Mouse (Mus musculus) embryo, embryonic 11.5 days (tissue): ENCODE results near the gene Arrb1.
A peak's percentile ranks its signal among the peaks of the same experiment; 100 is the strongest.

Experiments
- DNase-seq: peaks from one replicate; pipeline ENCODE4 v3.0.0-alpha.2; 2012; ENCODE audit warnings: low read depth, low spot score

The Arrb1 gene

DNA sequence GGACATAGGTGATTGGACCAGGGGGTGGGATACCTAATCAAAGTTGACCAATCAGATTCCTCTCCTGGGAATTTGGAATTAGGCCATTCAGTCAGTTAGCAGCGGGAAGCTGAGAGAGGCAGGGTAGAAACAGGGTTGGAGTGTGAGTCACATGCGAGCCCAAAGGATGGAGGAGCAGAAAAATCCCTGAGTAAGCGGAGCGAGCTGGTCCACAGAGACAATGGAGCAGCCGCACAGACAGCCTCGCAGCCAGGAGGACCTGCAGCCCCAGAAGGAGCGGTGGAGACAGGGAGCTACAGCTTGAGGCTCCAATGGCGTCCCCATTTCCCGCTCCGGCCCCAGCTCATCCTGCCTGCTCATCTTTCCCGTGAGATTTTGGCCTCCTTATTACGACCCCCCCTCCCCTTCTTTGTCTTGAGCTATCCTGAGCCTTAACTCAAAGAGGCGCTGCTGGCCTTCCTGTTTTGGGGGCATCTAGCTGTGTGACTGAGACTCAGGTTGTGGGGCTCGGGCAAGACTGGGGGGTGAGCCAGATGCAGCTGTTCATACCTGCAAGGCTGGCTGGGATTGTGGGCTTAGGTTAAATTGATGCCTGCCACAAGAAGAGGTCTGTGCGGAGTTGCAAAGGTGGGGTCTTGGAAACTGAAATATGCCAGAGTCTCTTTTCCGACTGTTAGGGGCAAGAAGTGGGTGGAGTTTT, 44.4 kb downstream of the Arrb1 start:
- no peak for DNase-seq

DNA sequence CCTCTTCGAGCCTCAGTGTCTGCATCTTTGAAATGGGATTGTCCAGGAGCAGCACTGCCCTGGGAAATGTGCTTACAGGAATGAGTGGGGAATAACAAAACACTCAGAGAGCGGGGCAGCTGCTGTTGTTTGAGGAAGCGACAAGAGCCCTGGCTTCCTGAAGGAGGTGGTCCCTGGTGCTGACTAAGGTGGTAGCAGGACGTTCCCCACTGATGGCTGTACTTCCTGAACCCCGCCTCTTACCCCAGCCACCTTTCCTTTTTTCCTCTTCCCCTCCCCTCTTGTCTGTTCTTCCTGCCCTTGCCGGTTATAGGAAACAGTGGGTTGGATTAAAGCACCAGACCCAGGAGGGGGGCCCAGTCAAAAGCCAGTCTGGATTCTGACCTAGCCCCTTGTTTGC, 45.0 kb downstream of the Arrb1 start:
- no peak for DNase-seq

DNA sequence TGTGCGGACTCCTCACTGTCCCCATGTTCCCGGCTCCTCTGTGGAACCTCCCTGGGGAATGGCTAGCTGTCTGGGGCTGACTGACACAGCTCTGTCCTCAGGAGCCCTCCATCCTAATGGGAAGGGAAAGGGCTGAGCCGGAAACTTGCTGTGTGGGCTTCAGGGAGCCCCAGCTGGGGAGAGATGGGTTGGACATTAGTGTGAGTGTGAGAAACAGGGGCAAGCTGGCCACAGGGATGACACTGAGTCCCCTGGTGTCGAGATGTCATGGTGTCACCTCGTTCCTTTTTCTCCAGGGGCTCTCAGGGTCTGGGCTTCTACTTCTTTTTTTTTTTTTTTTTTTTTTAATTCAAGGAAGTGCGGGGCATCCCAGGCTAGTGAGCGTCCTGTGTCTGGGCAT, 47.0 kb downstream of the Arrb1 start:
- no peak for DNase-seq

DNA sequence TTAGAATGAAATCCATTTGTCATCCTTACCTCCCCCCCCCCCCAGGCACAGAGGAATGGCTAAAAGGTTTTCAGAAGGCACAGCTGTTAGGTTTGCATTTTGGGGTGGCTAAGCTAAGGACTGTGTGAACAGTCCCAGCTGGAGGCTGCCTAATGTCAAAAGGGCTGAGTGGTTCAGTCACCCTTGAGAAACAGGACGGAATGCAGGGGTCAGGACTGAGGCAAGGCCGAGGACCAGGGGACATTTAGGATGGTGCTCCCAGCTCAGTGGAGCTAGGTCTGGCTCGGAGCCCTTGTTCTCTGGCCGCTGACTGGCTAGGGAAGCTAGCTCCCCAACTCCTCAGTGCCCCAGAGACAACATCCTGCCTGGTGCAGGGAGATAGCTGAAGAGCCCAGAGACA, 47.6 kb downstream of the Arrb1 start:
- DNase-seq = no peak

DNA sequence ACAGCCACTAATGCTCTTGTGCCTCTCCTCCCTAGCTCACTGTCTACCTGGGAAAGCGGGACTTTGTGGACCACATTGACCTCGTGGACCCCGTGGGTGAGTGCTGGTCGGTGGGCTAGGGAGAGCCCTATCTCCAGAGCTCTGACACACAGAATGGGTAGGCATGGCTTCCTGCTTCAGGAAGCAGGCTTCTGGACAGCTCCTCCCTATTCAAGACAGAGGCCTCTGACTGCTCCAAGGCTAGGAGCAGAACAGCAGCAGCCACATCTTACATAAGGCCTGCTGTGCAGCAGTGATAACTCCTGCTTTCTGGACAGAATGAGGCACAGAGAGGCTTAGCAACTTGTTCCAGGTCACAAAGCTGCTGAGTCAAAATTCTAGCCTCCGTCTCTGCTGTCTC, 48.4 kb downstream of the Arrb1 start:
- no peak for DNase-seq

DNA sequence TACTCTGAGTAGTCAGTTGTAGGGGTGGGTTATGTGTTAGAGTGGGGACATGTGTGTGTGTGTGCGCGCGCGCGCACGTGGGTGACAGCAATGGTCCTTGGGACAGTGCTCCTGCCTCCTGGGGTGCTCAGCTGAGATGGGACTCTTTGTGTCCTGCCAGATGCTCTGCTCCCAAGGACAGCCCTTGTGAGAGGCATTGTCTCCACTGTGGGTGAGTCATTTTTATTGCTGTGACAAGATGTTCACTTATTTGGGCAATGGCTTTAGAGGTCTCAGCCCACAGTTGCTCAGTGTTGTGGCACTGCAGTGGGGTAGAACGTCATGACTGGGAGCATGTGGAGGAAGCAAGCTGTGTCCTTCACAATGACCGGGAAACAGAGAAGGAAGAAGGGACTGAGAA, 50.7 kb downstream of the Arrb1 start:
- DNase-seq = no peak

DNA sequence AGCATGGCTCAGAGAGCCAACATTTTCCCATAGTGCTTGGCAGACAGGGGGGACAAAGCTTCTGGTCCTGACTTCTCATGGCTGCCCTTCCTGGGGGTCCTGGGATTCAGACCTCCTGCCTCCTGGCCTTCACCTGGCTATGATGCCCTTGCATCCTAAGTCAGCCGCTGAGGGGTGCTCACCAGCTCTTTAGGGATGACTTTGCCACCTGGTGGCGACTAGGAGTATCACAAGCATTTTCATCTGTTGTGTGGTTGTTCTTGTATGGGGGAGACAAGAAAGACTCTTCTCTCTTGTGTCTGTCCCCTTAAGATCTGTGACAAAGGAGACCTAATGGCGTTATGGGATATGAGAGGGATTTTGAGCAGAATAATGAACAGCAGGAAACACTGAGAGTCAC, 54.8 kb downstream of the Arrb1 start:
- peak; percentile 51 for DNase-seq

DNA sequence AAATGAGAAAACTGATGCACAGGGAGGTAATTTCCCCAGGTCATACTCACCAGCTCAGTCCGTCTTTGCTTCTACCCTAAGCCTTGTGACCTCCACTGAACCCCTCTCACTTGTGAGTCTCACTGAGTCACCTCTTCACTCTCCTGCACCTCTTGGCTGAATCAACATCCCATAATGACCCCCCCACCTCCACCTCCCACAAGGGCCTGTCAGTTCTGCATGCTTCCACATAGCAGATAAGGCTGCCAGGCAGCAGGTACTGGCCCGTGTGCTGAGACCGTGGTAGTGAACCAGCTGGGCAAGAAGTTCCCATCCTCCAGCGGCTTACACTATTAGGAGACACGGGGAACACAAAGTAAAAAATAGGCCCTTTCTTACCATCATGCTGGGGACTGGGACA, 55.4 kb downstream of the Arrb1 start:
- no peak for DNase-seq

DNA sequence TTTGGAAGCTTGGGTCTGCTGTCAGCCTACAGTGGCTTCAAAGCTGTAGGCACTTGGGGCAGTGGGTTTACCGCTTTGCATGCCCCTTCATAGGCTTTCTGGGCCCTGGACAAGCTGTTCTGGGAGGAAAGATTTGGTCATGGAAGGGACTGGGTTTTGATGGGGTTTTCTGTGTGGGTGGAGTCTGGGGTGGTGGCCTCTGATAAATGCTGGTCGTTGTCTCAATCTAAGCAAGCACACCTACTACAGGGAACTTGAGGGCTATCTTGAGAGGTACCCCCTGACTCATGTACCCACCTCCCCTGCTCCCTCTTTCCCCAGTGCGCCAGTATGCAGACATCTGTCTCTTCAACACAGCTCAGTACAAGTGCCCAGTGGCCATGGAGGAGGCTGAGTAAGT, 57.4 kb downstream of the Arrb1 start:
- no peak for DNase-seq

DNA sequence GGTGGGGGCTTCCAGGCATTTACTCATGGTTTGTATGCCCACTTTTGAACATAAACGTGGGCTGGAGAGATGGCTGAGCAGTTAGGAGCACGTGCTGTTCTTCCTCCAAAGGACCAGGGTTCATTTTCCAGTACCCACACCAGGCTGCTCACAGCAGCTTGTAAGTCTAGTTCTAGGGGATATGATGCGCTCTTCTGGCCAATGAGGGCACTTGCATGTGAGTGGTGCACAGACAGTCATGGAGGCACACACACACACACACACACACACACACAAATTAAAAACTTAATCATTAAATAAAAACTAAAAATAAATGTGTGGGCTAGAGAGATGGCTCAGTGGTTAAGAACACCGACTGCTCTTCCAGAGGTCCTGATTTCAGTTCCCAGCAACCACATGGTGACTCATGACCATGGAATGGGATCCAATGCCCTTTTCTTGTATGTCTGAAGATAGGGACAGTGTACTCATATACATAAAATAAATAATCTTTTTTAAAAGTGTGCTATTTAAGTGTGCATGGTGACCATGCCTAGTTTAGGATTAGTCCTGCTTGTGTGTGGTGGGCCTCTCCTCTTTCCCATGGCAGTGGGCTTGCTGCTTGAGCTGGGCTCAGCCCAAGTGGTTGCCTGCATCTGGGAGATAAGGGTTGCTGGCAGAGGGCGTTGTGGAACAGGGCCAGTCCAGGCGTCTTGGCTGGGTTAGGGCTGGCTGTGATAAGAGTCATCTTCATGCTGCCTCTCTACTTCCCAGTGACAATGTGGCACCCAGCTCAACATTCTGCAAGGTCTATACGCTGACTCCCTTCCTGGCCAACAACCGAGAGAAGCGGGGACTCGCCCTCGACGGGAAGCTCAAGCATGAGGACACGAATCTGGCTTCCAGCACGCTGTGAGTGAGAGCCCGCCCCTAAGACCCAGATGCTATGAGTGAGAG, 58.9 kb downstream of the Arrb1 start:
- peak; percentile 24 for DNase-seq

DNA sequence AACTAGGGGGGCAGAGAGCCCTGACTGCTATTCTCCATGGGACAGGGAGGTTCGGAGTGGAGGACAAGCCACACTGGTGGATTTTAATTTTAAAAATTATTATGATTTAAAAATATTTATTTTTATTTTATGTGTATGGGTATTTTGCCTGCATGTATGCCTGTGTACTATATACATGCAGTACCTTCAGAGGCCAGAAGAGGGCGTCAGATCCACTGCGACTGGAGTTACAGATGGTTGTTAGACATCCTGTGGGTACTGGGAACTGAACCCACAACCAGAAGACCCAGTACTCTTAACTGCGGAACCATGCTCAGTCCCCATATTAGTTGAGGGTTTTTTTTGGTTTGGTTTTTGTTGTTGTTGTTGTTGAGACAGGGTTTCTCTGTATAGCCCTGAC, 63.5 kb downstream of the Arrb1 start:
- DNase-seq = no peak

DNA sequence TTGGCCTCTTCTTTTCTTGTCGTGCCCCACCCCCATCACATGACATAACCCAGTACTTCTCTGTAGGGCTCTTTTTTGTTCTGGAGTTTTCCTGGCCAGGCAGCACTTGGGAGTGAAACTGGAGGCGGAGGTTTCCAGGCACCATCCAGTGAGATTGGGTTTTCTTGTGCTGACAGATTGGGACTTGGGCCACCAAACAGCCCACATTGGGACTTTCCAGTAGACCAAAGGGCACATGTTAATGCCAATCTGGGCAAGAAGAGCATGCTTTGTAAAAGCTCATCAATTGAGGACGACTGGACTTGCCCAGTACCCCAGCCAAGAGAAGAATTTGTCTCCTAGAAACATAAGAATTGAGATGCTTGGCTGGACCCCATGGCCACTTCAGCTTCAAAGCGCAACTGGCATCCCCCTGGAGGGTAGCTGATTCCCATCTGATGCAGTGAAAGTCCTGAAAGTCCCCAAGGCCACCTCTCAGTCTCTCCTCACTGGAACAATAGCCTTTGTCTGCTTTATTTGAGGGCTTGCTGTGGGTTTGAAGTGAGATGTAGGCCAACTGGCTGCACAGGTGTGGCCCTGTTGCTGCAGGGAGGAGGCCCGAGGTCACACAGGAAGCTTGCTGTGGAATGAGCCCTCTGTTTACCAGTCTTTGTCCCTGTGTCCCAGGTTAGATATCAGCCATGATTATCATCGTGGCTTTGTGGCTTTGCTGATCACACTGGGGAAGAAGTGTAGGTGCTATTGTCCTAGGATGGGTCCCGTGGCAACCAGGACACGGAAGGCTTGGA, 68.8 kb downstream of the Arrb1 start:
- DNase-seq = no peak

DNA sequence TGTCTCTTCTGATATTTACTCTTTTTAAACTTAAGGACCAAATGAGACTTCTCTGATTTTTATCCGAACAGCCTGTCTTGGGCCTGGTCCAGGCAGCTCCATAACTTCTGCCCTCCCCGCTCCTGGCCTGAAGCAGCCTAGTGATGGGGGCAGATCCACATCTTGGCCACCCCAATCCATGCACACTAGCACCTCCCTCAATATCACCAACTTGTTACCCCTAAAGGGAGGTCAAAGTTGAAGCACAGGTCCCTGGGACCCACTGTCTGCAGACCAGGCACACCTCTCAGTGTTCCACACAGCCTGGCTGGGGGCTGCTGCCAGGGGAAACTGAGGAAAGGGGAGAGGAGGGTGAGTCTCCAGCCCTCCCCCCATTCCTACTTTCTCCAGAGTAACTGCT, 69.8 kb downstream of the Arrb1 start:
- DNase-seq = no peak

DNA sequence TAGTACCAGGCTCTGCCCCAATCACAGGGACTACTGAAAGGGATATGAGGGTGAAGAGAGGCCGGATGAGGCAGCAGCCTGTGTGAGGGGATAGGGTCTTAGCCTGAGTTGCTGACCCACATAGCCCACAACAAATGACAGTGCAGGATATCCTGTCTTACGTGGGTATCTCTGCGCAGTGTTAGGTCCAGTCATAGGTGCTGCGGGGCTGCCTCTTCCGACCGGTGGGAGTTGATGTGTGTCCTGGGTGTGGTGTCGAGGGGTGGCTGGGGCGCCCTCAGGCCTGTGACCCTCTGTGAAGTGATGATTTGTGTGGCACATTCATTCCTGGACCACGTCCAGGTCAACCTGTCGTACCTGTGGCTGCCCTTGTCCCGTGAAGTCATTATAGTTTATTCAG, 71.0 kb downstream of the Arrb1 start:
- DNase-seq = no peak

DNA sequence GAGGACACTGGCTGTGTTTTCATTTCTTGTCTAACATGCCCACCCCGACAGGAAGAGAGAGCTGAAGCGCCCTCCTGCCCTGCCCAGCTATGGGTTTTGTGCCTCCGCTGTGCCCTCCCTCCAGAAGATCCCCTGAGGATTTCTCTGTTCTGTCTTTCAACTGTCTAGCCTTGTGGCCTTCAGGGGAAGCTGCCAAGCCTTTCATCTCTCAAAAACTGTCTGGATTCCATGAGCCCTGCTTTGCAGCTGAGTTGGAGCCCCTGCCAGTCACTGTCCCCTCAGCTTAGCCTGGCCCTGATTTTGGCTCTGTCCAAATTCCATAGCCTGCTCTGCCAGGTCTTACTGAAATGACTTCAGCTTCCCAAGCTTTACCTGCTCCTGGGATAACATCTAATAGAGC, 71.5 kb downstream of the Arrb1 start:
- DNase-seq = no peak

DNA sequence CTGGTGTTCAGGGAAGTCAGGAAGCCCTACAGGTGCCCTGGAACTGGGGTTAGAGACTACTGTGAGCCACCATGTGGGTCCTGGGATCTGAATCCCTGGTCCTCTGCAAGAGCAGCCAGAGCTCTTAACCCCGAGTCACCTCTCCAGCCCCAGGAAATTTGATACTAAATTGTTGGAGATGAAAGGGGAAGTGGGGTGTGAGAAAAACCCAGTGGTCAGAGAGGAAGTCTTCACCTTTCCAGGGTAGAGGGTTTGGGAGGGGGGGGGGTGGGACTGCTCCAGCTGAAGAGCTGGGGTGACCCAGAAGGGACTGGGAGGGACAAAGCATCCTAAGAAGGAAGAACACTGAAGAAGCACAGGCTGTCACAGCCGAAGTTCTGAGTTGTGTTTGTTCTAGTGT, 72.4 kb downstream of the Arrb1 start:
- DNase-seq = no peak

DNA sequence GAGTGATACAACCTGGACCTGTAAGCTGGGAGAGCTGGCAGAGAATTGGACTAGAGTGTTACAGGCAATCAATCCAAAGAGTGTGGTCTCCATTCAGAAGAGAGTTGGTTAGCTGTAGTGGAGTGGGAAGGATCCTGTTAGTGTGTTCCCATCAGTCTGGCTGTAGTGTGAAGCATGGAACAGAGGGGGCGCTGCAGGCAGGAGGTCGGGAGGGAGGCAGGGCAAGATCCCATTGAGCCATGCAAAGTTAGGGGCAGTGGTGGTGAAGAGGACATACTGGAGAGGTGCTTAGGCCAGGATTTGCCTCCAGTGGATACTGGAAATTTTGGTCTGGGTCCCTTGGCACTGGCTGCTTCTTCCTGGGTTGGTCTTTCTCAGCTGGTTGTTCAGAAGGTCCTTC, 83.0 kb downstream of the Arrb1 start:
- DNase-seq = no peak

DNA sequence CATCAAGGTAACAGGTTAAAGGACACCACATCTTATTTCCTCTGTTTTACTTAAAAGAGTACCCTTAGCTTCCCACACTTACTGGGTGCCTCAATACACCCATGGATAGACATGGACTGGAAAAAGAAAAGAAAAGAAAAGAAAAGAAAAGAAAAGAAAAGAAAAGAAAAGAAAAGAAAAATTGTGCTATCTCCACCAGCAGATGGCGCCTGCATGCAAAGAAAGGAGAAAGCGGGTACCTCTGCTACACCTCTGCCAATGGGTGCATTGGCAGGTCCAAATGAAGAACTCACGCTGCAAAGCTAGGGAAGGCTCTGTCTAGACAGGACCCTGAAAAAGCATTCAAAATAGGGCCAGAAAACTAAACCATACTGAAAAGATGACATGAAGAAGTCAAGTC, 83.6 kb downstream of the Arrb1 start:
- no peak for DNase-seq

DNA sequence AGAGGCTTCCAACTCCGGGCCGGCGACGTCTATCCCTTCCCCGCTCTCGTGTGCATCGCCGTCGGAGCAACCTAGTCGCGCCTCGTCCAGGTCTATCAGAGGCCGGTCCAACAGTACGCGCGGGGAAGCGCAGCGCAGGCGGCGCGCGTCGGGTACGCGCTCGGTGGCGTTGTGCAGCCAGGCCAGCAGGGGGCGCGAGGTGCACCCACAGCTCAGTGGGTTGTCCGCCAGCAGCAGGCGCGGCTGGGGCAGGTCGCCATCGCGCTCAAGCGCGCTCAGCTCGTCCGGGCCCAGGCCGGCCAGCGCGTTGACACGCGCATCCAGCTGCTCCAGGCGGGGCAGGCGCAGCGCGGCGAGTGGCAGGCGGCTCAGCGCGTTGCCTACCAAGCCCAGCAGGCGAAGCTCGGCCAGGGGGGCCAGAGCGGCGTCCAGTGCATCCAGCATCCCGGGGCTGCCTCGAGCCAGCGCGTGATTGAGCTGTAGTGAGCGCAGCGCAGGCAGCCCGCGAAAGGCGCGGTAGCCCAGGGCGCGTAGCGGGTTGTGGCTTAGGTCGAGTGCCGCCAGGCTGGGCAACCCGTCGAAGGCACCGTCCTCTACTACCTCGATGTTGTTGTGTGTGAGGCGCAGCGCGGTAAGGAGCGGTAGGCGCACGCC, 90.6 kb downstream of the Arrb1 start:
- peak; percentile 76 for DNase-seq

DNA sequence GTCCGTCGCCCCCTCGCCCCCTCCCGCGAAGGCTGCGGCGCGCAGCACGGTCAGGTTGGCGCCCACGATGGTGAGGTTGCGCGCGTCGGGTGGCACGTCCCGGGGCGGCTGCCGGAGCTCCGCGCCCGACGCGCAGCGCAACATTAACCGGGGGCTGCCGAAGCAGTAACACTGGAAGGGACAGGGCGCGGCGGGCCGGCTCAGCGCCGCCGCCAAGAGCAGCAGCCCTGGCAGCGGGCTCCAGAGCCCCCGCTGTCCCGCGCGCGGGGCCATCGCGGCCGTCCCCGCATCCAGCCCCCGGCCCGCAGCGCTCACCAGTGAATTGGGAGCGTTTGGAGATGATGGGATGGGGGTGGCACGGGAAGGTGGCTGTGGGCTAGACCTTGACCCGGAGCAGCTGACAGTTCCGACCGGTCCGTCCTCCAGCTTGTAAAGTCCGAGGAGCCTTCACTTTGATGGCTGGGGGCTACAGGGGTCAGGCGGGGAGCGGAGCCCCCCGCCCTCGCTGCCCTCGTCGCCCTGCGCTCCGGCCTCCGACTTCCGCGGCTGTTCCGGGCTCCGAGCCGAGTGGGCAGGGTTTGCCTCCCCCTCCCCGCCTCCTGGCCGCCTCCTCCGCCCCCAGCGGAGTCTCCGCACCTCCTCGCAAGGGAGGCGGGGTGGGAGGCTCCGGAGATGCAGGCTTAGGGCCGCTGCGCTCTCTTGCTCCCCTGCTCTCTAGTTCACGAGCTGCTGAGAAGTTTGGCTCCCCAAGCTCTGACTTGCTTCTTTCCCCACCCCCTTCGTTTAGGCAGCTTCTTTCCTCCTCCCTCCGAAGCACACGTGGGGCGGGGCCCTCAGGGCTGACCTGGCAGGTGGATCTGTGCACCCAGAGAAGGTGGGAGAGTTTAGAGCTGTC, 91.4 kb downstream of the Arrb1 start, which contains the start of gene Tpbgl:
Tpbgl (minus strand) TSS at position 728 of the 895 bp plus-strand sequence.
- DNase-seq = no peak

DNA sequence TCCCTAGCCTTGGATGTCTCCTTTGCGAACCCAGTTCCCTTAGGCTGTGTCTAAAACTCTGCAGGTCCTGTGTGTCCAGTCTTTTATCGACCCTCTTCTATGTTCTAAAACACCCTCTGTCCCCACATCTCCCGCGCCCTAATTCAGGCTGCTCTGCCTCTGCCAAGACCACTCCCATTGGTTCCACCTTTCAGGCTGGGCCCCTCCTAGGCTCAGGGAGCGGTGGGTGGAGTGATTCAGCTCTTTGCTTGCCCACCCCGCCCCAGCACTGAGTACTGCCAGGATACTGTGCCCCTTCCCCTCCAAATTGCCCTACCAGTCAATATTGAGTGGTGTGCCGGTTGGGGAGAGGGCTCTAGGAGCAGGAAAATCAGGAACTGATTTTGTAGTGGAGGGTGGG, 92.1 kb downstream of the Arrb1 start:
- no peak for DNase-seq
